Mouse (Mus musculus): ENCODE data around the gene Apela.
"Not testable (repeated sequence)": the region's sequence is repeated elsewhere in the genome, so short reads cannot be mapped to it uniquely, and the experiment has no call there.

Apela gene

DNA sequence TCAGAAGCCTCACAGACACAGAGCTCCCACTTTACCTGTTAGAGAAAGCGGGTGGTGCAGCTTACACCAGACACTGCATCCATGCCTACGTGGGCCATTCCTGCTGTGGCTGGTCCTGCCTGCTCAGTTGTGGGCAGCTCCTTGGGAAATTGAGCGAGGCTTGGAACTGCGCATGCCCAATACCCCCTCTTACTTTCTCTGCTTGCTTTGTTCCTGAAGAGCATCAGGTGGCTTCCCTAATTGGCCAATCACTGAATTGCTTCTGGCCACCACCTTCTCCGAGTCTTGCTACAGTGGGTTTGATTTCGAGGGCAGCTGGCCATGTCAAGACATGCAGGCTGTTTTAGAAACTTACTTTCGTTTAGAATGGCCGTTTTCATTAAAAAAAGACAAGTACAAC, 18.7 kb downstream of the Apela start, which contains the start of the genes Trim61 and Trim60:
Trim61 (minus strand) TSS at position 101 of the 400 bp plus-strand sequence.
Trim60 (minus strand) TSS at position 162 of the 400 bp plus-strand sequence.
- no peak for DNase-seq

DNA sequence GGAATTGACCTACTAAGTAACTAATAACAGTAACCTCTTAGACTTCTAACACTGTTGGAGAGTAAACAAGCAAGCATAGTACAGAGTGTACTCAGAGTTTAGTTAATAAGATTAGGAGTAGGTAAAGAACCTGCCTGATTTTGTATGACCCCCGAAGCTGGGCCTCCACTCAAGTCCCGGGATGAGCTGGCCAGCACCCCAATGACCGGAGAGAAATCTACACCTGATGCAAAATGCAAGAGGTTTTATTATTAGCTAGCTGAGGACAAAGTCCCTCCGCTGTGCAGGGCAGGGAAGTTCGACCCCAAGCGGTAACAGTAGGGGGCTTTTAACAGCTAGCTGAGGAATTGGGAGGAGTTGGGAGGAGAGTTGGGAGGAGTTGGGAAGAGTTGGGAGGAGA, 29.5 kb downstream of the Apela start:
- DNase-seq = not testable (repeated sequence)

DNA sequence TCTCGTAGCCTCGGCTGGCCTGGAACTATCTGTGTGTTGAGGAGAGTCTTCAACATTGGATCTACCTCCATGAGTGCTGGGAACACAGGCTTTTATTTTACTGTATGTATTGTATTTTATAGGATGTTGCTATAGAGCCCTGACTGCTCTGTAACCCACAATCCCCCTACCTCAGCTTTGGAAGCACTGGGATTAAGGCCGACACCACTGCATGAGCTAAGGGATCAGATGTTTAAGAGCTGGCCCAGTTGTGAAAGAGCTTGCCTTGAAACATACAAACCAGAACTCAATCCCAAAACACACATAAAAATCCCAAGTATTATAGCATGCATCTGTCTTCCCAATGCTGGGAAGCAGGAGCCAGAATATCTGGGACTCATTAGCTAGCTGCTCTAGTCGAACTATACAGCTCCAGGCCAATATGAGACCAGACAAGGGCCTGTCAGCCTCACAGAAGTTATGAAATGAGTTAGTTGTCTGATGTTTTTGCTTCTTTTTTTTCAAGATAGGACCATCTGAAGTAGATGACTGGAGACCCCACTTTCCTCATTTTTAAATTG, 38.2 kb downstream of the Apela start:
- DNase-seq = no peak

DNA sequence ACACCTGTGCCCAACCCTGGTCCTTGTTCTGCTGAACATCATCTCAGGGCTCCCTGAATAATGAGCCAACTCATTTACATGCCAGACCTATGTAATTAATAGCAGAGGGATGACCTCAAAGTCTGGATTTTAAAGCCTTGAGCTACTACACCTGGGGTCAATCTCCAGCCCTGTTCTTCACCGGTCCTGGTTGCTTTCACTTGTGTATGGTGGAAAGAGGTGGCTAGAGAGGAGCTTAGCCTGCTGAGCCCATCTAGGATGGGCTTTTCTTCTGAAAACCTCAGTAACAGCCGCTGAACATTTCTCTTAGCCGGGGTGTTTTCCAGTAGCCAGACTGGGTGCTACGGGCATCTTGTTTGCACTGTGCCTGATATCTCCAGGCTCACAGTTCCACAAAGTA, 49.4 kb downstream of the Apela start, which contains the start of gene Trim75:
Trim75 (minus strand) TSS at position 101 of the 400 bp plus-strand sequence.
- no peak for DNase-seq

DNA sequence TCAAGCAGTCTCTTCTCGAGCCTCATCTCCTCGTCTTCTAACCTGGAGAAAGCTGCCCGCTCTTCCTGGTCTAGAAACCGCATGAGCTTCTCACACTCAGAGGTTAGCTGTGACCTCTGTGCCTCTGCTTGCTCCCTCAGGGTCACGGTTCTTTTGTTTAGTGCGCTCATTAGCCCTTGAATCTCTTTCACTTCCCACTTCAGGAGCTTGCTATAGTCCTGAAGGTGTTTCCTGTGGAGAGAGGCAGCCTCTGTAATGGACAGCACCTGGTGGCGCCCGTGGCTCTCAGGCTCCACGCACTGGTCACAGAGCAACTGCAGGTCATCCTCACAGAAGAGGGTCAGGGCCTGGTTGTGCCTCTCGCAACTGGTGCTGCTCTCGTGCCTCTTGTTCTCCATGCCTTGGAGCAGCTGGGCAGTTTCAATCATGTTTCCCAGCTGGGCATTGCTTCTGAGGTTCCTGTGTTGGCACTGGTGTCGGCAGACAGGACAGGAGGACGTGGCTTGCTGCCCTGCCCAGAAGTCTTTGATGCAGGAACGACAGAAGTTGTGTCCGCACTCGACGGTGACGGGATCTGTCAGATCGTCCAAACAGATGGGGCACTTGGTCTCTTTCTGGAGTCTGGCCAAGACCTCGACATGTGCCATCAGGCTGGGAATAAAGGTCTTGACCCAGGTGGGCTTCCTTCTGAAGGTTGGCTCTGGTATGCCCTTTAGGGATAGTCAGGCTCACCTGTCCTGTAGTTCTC, 53.8 kb downstream of the Apela start:
- DNase-seq = no peak

All from cerebellum, adult 8-10 months (tissue).